Mouse (Mus musculus) erythroblast, embryonic 14.5 days (primary cell): ENCODE data around the gene Gimap3.

Experiments
- GATA1 ChIP-seq: IDR thresholded peaks from 2 replicates; pipeline ENCODE4 v1.6.1; 2012; ENCODE audit warnings: low read length, inconsistent platforms, mixed read lengths
- TAL1 ChIP-seq: IDR thresholded peaks from 3 replicates; pipeline ENCODE4 v1.6.1; 2012; ENCODE audit warnings: low read length, inconsistent platforms, mixed read lengths

GRCm38 (mm10) chr6:48718455-48718854 lies 52.2 kb downstream of the Gimap3 start, which contains the start of the genes Gm28053 and Gimap7:
- TF ChIP-seq GATA1 (no peak), TAL1 (no peak)
